Mouse (Mus musculus): ENCODE results near the gene Thrb.

- TF ChIP-seq POLR2A (IDR thresholded peaks at IDR 0.05; ENCODE audit: insufficient read length, low read depth) (no peak), USF1 (IDR thresholded peaks at IDR 0.05; ENCODE audit: low read depth) (no peak), MYOG (IDR thresholded peaks at IDR 0.05; ENCODE audit: control insufficient read depth in 1 of 3, insufficient read depth in 1 of 3, insufficient read length in 2 of 3, low read depth in 2 of 3) (no peak), E2F4 (IDR thresholded peaks at IDR 0.05; ENCODE audit: insufficient read depth) (no peak), SRF (IDR thresholded peaks at IDR 0.05; ENCODE audit: control insufficient read depth, insufficient read length, low read depth) (no peak), POLR2AphosphoS2 (IDR thresholded peaks at IDR 0.05; ENCODE audit: insufficient read length, low read depth) (no peak), MAX (IDR thresholded peaks at IDR 0.05; ENCODE audit: low read depth) (no peak), TCF12 (IDR thresholded peaks at IDR 0.05; ENCODE audit: insufficient read depth, poor library complexity, severe bottlenecking) (no peak), MYOD1 (IDR thresholded peaks at IDR 0.05; ENCODE audit: control insufficient read depth in 1 of 3, insufficient read length in 2 of 3, low read depth in 2 of 3) (no peak)
These were observed 323.3 kb downstream of the Thrb start for GRCm38 (mm10) chr14:17983390-17983789.
